Mouse (Mus musculus): Measurements from ENCODE around the gene Acot7. TPM values are rescaled to one million over a fixed set of nuclear protein-coding genes. Genes with fewer than 3 reads are reported as not detected.

Acot7 gene
- 100 to 1,000 TPM; 308 to 337 TPM for total RNA-seq (2021)

- intact Hi-C loops (cut with DNase I), result loop anchor here (2.0 to 10.0 kb wide), 4 partner anchors 35 to 300 kb away; partner anchors contain the start of genes Kcnab2 and Nphp4
Observed at GRCm38 (mm10) chr4:152177537-152178343, at the start of gene Acot7. TSS of gene Acot7 (plus strand) at chr4:152178134.

GRCm38 (mm10) chr4:152128784-152129183 is 49.1 kb upstream of the Acot7 start:
- intact Hi-C loops (cut with DNase I), result no loop called here
- DNase-seq (ENCODE audit: low spot score in 2 of 2), result no peak

More at GRCm38 (mm10) chr4:152177537-152178343, at the start of gene Acot7:
- DNase-seq (ENCODE audit: low spot score in 2 of 2), result peak; percentile 92 to 95

- DNase-seq (ENCODE audit: low spot score in 2 of 2), result no peak
- intact Hi-C loops (cut with DNase I), result no loop called here
Observed at GRCm38 (mm10) chr4:152129395-152129930, 48.5 kb upstream of the Acot7 start.

- intact Hi-C loops (cut with DNase I), result no loop called here
- DNase-seq (ENCODE audit: low spot score in 2 of 2), result peak in 1 of 2 experiments; percentile 38
Observed at GRCm38 (mm10) chr4:152130771-152131653, 46.9 kb upstream of the Acot7 start.

GRCm38 (mm10) chr4:152131809-152132771 is 45.8 kb upstream of the Acot7 start:
- no peak for DNase-seq (ENCODE audit: low spot score in 2 of 2)
- intact Hi-C loops (cut with DNase I), result no loop called here

- intact Hi-C loops (cut with DNase I), result no loop called here
Observed at GRCm38 (mm10) chr4:152132772-152133169, 45.2 kb upstream of the Acot7 start.

GRCm38 (mm10) chr4:152133213-152133612 is 44.7 kb upstream of the Acot7 start:
- intact Hi-C loops (cut with DNase I), result no loop called here

More at GRCm38 (mm10) chr4:152132772-152133169, 45.2 kb upstream of the Acot7 start:
- no peak for DNase-seq (ENCODE audit: low spot score in 2 of 2)

GRCm38 (mm10) chr4:152134507-152134906 is 43.4 kb upstream of the Acot7 start:
- DNase-seq (ENCODE audit: low spot score in 2 of 2), result peak in 1 of 2 experiments; percentile 55
- intact Hi-C loops (cut with DNase I), result no loop called here

More at GRCm38 (mm10) chr4:152133213-152133612, 44.7 kb upstream of the Acot7 start:
- no peak for DNase-seq (ENCODE audit: low spot score in 2 of 2)

GRCm38 (mm10) chr4:152135363-152135762 is 42.6 kb upstream of the Acot7 start:
- DNase-seq (ENCODE audit: low spot score in 2 of 2), result no peak
- intact Hi-C loops (cut with DNase I), result no loop called here

- intact Hi-C loops (cut with DNase I), result no loop called here
- no peak for DNase-seq (ENCODE audit: low spot score in 2 of 2)
Observed at GRCm38 (mm10) chr4:152136112-152136875, 41.6 kb upstream of the Acot7 start.

- no peak for DNase-seq (ENCODE audit: low spot score in 2 of 2)
- intact Hi-C loops (cut with DNase I), result no loop called here
Observed at GRCm38 (mm10) chr4:152136876-152137250, 41.1 kb upstream of the Acot7 start.

- DNase-seq (ENCODE audit: low spot score in 2 of 2), result peak; percentile 73 to 74
- intact Hi-C loops (cut with DNase I), result no loop called here
Observed at GRCm38 (mm10) chr4:152138497-152139260, 39.3 kb upstream of the Acot7 start.

GRCm38 (mm10) chr4:152140441-152140840 is 37.5 kb upstream of the Acot7 start:
- intact Hi-C loops (cut with DNase I), result no loop called here
- peak in 1 of 2 experiments; percentile 55 for DNase-seq (ENCODE audit: low spot score in 2 of 2)

GRCm38 (mm10) chr4:152141521-152142135 is 36.3 kb upstream of the Acot7 start:
- intact Hi-C loops (cut with DNase I), result no loop called here
- peak in 1 of 2 experiments; percentile 76 for DNase-seq (ENCODE audit: low spot score in 2 of 2)

- DNase-seq (ENCODE audit: low spot score in 2 of 2), result no peak
- intact Hi-C loops (cut with DNase I), result no loop called here
Observed at GRCm38 (mm10) chr4:152143632-152144031, 34.3 kb upstream of the Acot7 start.

- intact Hi-C loops (cut with DNase I), result no loop called here
- no peak for DNase-seq (ENCODE audit: low spot score in 2 of 2)
Observed at GRCm38 (mm10) chr4:152145473-152145872, 32.5 kb upstream of the Acot7 start.
